Mouse (Mus musculus) stomach, embryonic 15.5 days (tissue): Measurements from ENCODE around the gene Rnd3. TPM values are rescaled to one million over a fixed set of nuclear protein-coding genes. Genes with fewer than 3 reads are reported as not detected.

ENCODE experiments used
- ATAC-seq: fragments of 200-750 bp; cut with Nextera tagmentation; 2 replicates; pipeline ENCODE4 v1.8.0; 2017; ENCODE audit warnings: low read depth, moderate number of reproducible peaks, moderate TSS enrichment; ENCODE audit not compliant: insufficient read depth, low FRiP score
- H3K27ac ChIP-seq: fragments of 300-500 bp; sonication (generic); 2 replicates; pipeline ENCODE4 v1.5.1; 2015; ENCODE audit warnings: mild to moderate bottlenecking, inconsistent platforms
- H3K27me3 ChIP-seq: fragments of 300-500 bp; sonication (generic); replicated peaks from 2 replicates; pipeline ENCODE4 v1.6.1; 2015; ENCODE audit warnings: inconsistent platforms
- H3K36me3 ChIP-seq: fragments of 300-500 bp; sonication (generic); 2 replicates; pipeline ENCODE4 v1.6.1; 2015; ENCODE audit warnings: inconsistent platforms
- H3K4me1 ChIP-seq: fragments of 300-500 bp; sonication (generic); 2 replicates; pipeline ENCODE4 v1.6.1; 2015; ENCODE audit warnings: inconsistent platforms
- H3K4me2 ChIP-seq: fragments of 300-500 bp; sonication (generic); 2 replicates; pipeline ENCODE4 v1.6.1; 2015; ENCODE audit warnings: mild to moderate bottlenecking, inconsistent platforms
- H3K4me3 ChIP-seq: fragments of 300-500 bp; sonication (generic); replicated peaks from 2 replicates; pipeline ENCODE4 v1.5.1; 2015; ENCODE audit warnings: inconsistent platforms
- H3K9ac ChIP-seq: fragments of 300-500 bp; sonication (generic); 2 replicates; pipeline ENCODE4 v1.6.1; 2015; ENCODE audit warnings: inconsistent platforms
- H3K9me3 ChIP-seq: fragments of 300-500 bp; sonication (generic); 2 replicates; pipeline ENCODE4 v1.6.1; 2016; ENCODE audit warnings: inconsistent platforms
- WGBS: fragments of 180-500 bp; shearing (Covaris S2); methylation state at CpG from one replicate; pipeline ENCODE4 v1.1.7; 2015; 5-methylcytosine and 5-hydroxymethylcytosine counted together
- polyA plus RNA-seq: library from polyadenylated mRNA; unstranded; fragments of >200 nt; fragmentation: Nextera tagmentation; extraction: Ambion mirVana; gene quantifications from 2 replicates; pipeline ENCODE4 v1.2.1, GENCODE M21; 2015

Rnd3 gene
- polyA plus RNA-seq, 1 experiment from 2014 or later: 66.3 TPM

DNA sequence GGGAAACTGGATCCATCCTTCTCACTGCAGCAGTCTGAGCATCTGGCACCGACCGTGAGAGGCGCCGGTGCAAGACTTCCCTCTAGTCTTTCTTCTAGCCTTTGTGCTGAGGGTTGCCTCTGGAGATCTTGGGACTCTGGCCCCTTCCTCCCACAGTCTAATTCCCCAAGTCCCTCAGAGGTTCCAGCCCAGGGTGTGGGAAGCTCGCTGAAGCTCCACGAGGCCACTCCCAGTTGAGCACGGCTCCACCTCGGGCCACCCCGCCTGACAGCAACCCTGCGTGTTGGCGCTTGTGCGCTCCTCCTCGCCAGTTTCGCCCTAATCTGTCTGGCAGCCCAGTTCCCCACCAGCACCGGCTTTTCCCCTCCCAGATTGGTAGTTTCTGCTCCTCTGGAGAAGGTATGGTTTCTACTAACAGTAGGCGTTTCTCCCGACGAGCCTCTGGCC lies 2.0 kb downstream of the Rnd3 start:
- under 1% methylated on average over 18 of the region's 18 CpGs for whole genome bisulfite sequencing
- H3K9ac ChIP-seq: peak overlapping the region; percentile 93
- peak overlapping the region; percentile 91 for H3K27ac ChIP-seq
- peak overlapping the region; percentile 78 for H3K4me3 ChIP-seq
- H3K36me3 ChIP-seq: no peaks in the 10 kb centered on the region
- peak; percentile 73; the same call in 1 of the 2 replicates for ATAC-seq
- H3K4me2 ChIP-seq: peak overlapping the region; percentile 55
- H3K4me1 ChIP-seq: peaks cover 25% of the 10 kb centered on the region
- H3K9me3 ChIP-seq: no peaks in the 10 kb centered on the region
- no peaks in the 10 kb centered on the region for H3K27me3 ChIP-seq

DNA sequence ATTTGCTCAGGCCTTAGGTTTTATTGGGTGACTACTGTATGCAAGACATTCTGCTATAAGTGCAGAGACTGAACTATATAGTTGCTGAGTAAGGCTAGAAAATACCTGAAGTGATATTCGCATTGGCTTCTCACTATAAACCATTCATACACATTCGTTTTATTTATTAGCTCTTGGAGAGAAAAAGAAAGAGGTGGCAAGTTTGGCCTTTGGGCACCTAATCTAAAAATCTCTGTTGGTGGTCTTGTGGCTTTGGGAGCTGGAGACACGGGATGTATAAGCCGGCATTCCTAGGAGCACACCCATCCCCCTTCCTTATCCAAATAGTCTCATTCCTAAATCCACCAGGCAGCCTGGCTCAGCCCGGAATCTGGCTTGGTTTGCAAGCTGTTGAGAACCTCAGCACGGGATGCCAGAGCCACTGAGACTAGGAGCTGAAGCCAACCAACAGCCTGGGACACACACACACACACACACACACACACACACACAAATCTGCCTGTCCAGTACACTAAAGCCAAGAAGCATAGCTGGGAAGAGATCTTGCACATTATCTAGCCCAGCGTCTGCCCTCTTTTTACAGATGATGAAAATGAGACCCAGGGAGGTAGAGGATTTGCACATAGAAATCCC lies 3.0 kb downstream of the Rnd3 start:
- Histone ChIP-seq H3K36me3 (no peaks in the 10 kb centered on the region), H3K4me3 (peak overlapping the region; percentile 78), H3K27me3 (no peaks in the 10 kb centered on the region), H3K9ac (peak overlapping the region; percentile 93; the same call in 1 of the 2 replicates), H3K4me2 (peak overlapping the region; percentile 55), H3K9me3 (no peaks in the 10 kb centered on the region), H3K27ac (peak overlapping the region; percentile 91), H3K4me1 (peaks cover 33% of the 10 kb centered on the region)
- WGBS: 12% methylated on average over 7 of the region's 7 CpGs
- ATAC-seq: no peak

DNA sequence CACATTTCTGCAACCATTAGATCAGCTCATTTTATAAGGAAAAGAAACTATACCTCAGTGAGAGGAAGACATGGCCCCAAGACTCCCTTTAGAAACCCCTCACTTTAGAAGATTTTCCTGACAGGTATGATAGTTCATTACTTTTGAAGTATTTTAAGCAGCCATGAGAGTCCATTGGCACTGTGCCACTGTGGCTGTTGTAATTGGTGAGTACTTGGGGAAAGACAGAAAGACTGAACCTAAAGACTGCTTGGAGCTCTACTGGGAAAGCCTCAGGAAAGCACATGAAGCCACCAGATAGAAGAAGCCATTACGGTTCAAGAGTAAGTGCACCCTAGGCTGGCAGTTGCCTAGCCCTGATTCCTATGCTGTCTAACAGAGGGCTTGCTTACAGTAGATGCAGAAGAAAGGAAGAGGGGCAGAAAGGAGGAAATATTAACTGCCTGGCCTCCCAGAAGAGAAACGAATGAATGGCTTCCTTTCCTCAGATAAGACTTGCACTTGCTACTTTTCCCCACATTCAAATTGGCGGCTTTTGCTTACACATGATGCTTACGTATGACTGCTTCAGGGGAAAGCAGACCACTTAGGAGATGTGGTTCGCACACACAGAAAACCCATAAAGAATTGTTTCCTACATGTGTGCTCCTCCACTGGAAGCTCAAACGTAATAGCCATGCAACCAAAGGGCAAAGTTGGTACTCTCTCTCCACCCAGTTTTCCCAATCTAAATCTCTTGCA lies 4.4 kb downstream of the Rnd3 start:
- ATAC-seq: no peak
- Histone ChIP-seq H3K4me2 (peak overlapping the region; percentile 45), H3K27me3 (no peaks in the 10 kb centered on the region), H3K4me3 (peak overlapping the region; percentile 23), H3K4me1 (peaks cover 39% of the 10 kb centered on the region), H3K36me3 (no peaks in the 10 kb centered on the region), H3K9ac (no peak overlapping the region), H3K27ac (peak overlapping the region; percentile 35; the same call in 1 of the 2 replicates), H3K9me3 (no peaks in the 10 kb centered on the region)
- WGBS: 40% methylated on average over 6 of the region's 6 CpGs

GRCm38 (mm10) chr2:51142422-51142821 lies 6.5 kb downstream of the Rnd3 start:
- Histone ChIP-seq H3K4me2 (peak overlapping the region; percentile 50; the same call in 1 of the 2 replicates), H3K36me3 (no peaks in the 10 kb centered on the region), H3K9me3 (no peaks in the 10 kb centered on the region), H3K9ac (no peak overlapping the region), H3K4me1 (peaks cover 49% of the 10 kb centered on the region), H3K4me3 (no peak overlapping the region), H3K27ac (peak overlapping the region; percentile 46), H3K27me3 (no peaks in the 10 kb centered on the region)
- WGBS: 45% methylated on average over 1 of the region's 1 CpGs
- ATAC-seq: no peak

DNA sequence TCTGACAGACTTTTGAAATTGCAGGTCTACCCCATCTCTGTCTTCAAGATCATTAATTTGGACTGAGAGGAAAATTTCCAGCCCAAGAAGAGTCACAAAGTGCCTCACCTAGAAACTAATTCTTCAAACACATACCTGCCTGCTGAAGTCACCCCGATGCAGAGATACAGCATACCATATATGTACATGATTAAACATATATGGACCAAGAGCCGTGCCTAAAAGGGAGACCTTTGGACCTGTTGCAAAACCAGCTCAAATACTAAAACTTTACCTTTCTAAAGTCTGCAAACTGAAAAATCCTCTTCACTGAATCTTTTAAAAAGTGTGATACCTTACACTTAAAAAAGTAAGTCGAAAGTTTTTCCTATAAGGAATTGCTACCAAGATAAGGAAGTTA lies 7.6 kb downstream of the Rnd3 start:
- H3K36me3 ChIP-seq: peaks cover under 1% of the 10 kb centered on the region
- peak overlapping the region; percentile 46; the same call in 1 of the 2 replicates for H3K27ac ChIP-seq
- peak overlapping the region; percentile 16; the same call in 1 of the 2 replicates for H3K4me3 ChIP-seq
- peak overlapping the region; percentile 50 for H3K4me2 ChIP-seq
- H3K4me1 ChIP-seq: peaks cover 49% of the 10 kb centered on the region
- 30% methylated on average over 3 of the region's 3 CpGs for WGBS
- no peaks in the 10 kb centered on the region for H3K27me3 ChIP-seq
- H3K9me3 ChIP-seq: no peaks in the 10 kb centered on the region
- ATAC-seq: peak; percentile 71; the same call in 1 of the 2 replicates
- H3K9ac ChIP-seq: 0 out of 2 replicates have a peak overlapping the region, but pooled peaks have one; percentile 9

GRCm38 (mm10) chr2:51140486-51140885 lies 8.4 kb downstream of the Rnd3 start:
- H3K9me3 ChIP-seq: no peaks in the 10 kb centered on the region
- H3K36me3 ChIP-seq: peaks cover 5% of the 10 kb centered on the region
- H3K4me3 ChIP-seq: peak overlapping the region; percentile 16; the same call in 1 of the 2 replicates
- H3K9ac ChIP-seq: no peak overlapping the region
- no peak for ATAC-seq
- 8% methylated on average over 8 of the region's 8 CpGs for WGBS
- H3K27ac ChIP-seq: peak overlapping the region; percentile 46
- peaks cover 49% of the 10 kb centered on the region for H3K4me1 ChIP-seq
- peak overlapping the region; percentile 50 for H3K4me2 ChIP-seq
- H3K27me3 ChIP-seq: no peaks in the 10 kb centered on the region

GRCm38 (mm10) chr2:51139912-51140446 lies 8.9 kb downstream of the Rnd3 start:
- 26% methylated on average over 6 of the region's 6 CpGs for WGBS
- no peak overlapping the region for H3K9ac ChIP-seq
- peaks cover 48% of the 10 kb centered on the region for H3K4me1 ChIP-seq

GRCm38 (mm10) chr2:51139218-51139911 lies 9.5 kb downstream of the Rnd3 start:
- Histone ChIP-seq H3K36me3 (peaks cover 13% of the 10 kb centered on the region), H3K4me1 (peaks cover 42% of the 10 kb centered on the region), H3K4me2 (peak overlapping the region; percentile 34; the same call in 1 of the 2 replicates), H3K9ac (no peak overlapping the region), H3K27me3 (no peaks in the 10 kb centered on the region), H3K4me3 (no peak overlapping the region), H3K27ac (peak overlapping the region; percentile 81), H3K9me3 (no peaks in the 10 kb centered on the region)
- 30% methylated on average over 5 of the region's 5 CpGs for WGBS
- peak; percentile 47; the same call in 1 of the 2 replicates for ATAC-seq

More at GRCm38 (mm10) chr2:51139912-51140446, 8.9 kb downstream of the Rnd3 start:
- H3K4me2 ChIP-seq: peak overlapping the region; percentile 50; the same call in 1 of the 2 replicates
- ATAC-seq: no peak
- no peak overlapping the region for H3K4me3 ChIP-seq
- H3K27ac ChIP-seq: peak overlapping the region; percentile 81
- H3K27me3 ChIP-seq: no peaks in the 10 kb centered on the region
- H3K9me3 ChIP-seq: no peaks in the 10 kb centered on the region
- H3K36me3 ChIP-seq: peaks cover 7% of the 10 kb centered on the region

DNA sequence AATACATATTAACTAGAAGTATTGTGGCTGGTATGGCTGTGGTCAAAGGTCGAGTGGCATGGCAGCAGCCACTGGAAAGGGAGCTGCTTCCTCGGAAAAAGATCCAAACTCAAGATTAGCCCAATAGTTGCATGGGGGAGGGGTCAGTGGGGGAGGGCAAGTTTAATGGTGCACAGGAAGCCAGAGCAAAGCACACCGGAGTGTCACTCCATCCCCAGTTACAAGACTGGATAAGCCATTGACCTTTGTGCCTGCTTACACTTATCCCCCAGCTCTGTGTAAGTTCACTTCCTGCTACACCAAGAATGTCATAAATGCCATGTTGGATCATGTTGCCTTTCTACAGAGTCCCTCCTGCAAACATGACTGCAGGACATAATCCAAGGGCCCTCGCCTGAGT lies 11.2 kb downstream of the Rnd3 start:
- H3K4me2 ChIP-seq: no peak overlapping the region

DNA sequence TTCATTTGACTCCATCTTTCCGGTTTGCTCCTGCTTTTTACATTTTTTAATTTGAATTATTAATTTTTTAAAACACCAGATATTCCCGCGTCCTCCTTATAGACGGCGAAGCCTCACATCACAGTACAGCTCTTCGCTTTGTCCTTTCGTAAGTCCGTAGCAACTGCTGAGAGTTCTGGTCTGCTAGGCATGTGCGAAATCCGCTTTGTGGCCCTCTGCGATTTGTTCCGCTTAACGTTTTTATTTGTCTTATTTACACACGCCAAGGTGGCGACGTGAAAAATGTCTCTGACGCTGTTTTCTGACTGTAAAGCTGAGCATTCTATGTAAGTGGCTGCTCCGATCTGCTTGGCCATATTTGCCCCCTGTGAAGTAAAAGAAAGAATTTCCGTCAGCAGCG lies 16.7 kb downstream of the Rnd3 start:
- H3K9ac ChIP-seq: no peak overlapping the region
- peaks cover 43% of the 10 kb centered on the region for H3K36me3 ChIP-seq
- ATAC-seq: no peak
- no peak overlapping the region for H3K4me2 ChIP-seq
- H3K4me1 ChIP-seq: no peaks in the 10 kb centered on the region
- WGBS: 95% methylated on average over 20 of the region's 20 CpGs
- no peak overlapping the region for H3K4me3 ChIP-seq
- H3K27me3 ChIP-seq: no peaks in the 10 kb centered on the region
- H3K9me3 ChIP-seq: no peaks in the 10 kb centered on the region
- H3K27ac ChIP-seq: no peak overlapping the region

More for the DNA sequence above, 11.2 kb downstream of the Rnd3 start:
- 38% methylated on average over 4 of the region's 4 CpGs for WGBS
- no peak overlapping the region for H3K27ac ChIP-seq
- H3K4me3 ChIP-seq: no peak overlapping the region
- ATAC-seq: peak; percentile 52; the same call in 1 of the 2 replicates
- H3K27me3 ChIP-seq: no peaks in the 10 kb centered on the region
- H3K36me3 ChIP-seq: peaks cover 21% of the 10 kb centered on the region
- H3K9me3 ChIP-seq: no peaks in the 10 kb centered on the region
- no peak overlapping the region for H3K9ac ChIP-seq
- peaks cover 32% of the 10 kb centered on the region for H3K4me1 ChIP-seq

- no peaks in the 10 kb centered on the region for H3K27me3 ChIP-seq
- no peaks in the 10 kb centered on the region for H3K4me1 ChIP-seq
- no peak overlapping the region for H3K27ac ChIP-seq
- ATAC-seq: no peak
- H3K4me3 ChIP-seq: no peak overlapping the region
- 73% methylated on average over 4 of the region's 4 CpGs for WGBS
- peaks cover 26% of the 10 kb centered on the region for H3K36me3 ChIP-seq
- no peak overlapping the region for H3K4me2 ChIP-seq
- no peaks in the 10 kb centered on the region for H3K9me3 ChIP-seq
- no peak overlapping the region for H3K9ac ChIP-seq
Measured at GRCm38 (mm10) chr2:51128090-51128489, 20.8 kb downstream of the Rnd3 start.
